Mouse (Mus musculus): ENCODE results near the gene Wfdc16. TPM values are rescaled to one million over a fixed set of nuclear protein-coding genes. Genes with fewer than 3 reads are reported as not detected.
"Not testable (repeated sequence)": the region's sequence is repeated elsewhere in the genome, so short reads cannot be mapped to it uniquely, and the experiment has no call there.

The Wfdc16 gene
- polyA plus RNA-seq, 1 experiment, result not detected

GRCm38 (mm10) chr2:164608781-164609180 is 29.8 kb downstream of the Wfdc16 start:
- TF ChIP-seq CTCF (IDR thresholded peaks at IDR 0.05; ENCODE audit: extremely low read depth, insufficient read depth, low read length), result no peak
- no peak for TF ChIP-seq POLR2A (IDR thresholded peaks at IDR 0.05; ENCODE audit: extremely low read depth, insufficient read depth, low read length)
- H3K4me1 ChIP-seq (ENCODE audit: control insufficient read depth, insufficient read depth, low read length), result no peaks in the 10 kb centered on the region
- H3K4me3 ChIP-seq (ENCODE audit: insufficient read depth, low read length), result no peak overlapping the region
- no peak overlapping the region for H3K27ac ChIP-seq (ENCODE audit: insufficient read depth, low read length)

GRCm38 (mm10) chr2:164604411-164604810 is 34.2 kb downstream of the Wfdc16 start:
- no peak for TF ChIP-seq CTCF (IDR thresholded peaks at IDR 0.05; ENCODE audit: extremely low read depth, insufficient read depth, low read length)
- H3K4me1 ChIP-seq (ENCODE audit: control insufficient read depth, insufficient read depth, low read length), result no peaks in the 10 kb centered on the region

GRCm38 (mm10) chr2:164603482-164603881 is 35.1 kb downstream of the Wfdc16 start:
- TF ChIP-seq CTCF (IDR thresholded peaks at IDR 0.05; ENCODE audit: extremely low read depth, insufficient read depth, low read length), result no peak
- no peak for TF ChIP-seq POLR2A (IDR thresholded peaks at IDR 0.05; ENCODE audit: extremely low read depth, insufficient read depth, low read length)
- Histone ChIP-seq H3K27ac (ENCODE audit: insufficient read depth, low read length) (no peak overlapping the region), H3K4me3 (ENCODE audit: insufficient read depth, low read length) (no peak overlapping the region), H3K4me1 (ENCODE audit: control insufficient read depth, insufficient read depth, low read length) (no peaks in the 10 kb centered on the region)

More at GRCm38 (mm10) chr2:164604411-164604810, 34.2 kb downstream of the Wfdc16 start:
- Histone ChIP-seq H3K27ac (ENCODE audit: insufficient read depth, low read length) (no peak overlapping the region), H3K4me3 (ENCODE audit: insufficient read depth, low read length) (no peak overlapping the region)

GRCm38 (mm10) chr2:164600179-164600578 is 38.4 kb downstream of the Wfdc16 start:
- H3K4me3 ChIP-seq (ENCODE audit: insufficient read depth, low read length), result no peak overlapping the region
- H3K4me1 ChIP-seq (ENCODE audit: control insufficient read depth, insufficient read depth, low read length), result no peaks in the 10 kb centered on the region
- no peak overlapping the region for H3K27ac ChIP-seq (ENCODE audit: insufficient read depth, low read length)
- no peak for TF ChIP-seq CTCF (IDR thresholded peaks at IDR 0.05; ENCODE audit: extremely low read depth, insufficient read depth, low read length)
- TF ChIP-seq POLR2A (IDR thresholded peaks at IDR 0.05; ENCODE audit: extremely low read depth, insufficient read depth, low read length), result no peak

GRCm38 (mm10) chr2:164593494-164593893 is 45.1 kb downstream of the Wfdc16 start, which contains the start of gene Eppin:
Eppin (minus strand) TSS chr2:164593594.
- TF ChIP-seq POLR2A (IDR thresholded peaks at IDR 0.05; ENCODE audit: extremely low read depth, insufficient read depth, low read length) (no peak), CTCF (IDR thresholded peaks at IDR 0.05; ENCODE audit: extremely low read depth, insufficient read depth, low read length) (no peak)
- Histone ChIP-seq H3K27ac (ENCODE audit: insufficient read depth, low read length) (no peak within 1 kb of the TSS), H3K4me1 (ENCODE audit: control insufficient read depth, insufficient read depth, low read length) (no peaks in the 10 kb centered on the region), H3K4me3 (ENCODE audit: insufficient read depth, low read length) (no peak within 1 kb of the TSS)

- no peaks in the 10 kb centered on the region for H3K4me1 ChIP-seq (ENCODE audit: control insufficient read depth, insufficient read depth, low read length)
- TF ChIP-seq POLR2A (IDR thresholded peaks at IDR 0.05; ENCODE audit: extremely low read depth, insufficient read depth, low read length), result no peak
- peak; percentile 95 for TF ChIP-seq CTCF (IDR thresholded peaks at IDR 0.05; ENCODE audit: extremely low read depth, insufficient read depth, low read length)
- H3K4me3 ChIP-seq (ENCODE audit: insufficient read depth, low read length), result no peak overlapping the region
- H3K27ac ChIP-seq (ENCODE audit: insufficient read depth, low read length), result no peak overlapping the region
Observed at GRCm38 (mm10) chr2:164592014-164592413, 46.6 kb downstream of the Wfdc16 start.

GRCm38 (mm10) chr2:164585025-164585725 is 53.4 kb downstream of the Wfdc16 start, which contains the start of gene Wfdc6a:
Wfdc6a (minus strand) TSS chr2:164585447.
- not testable (repeated sequence) for H3K4me1 ChIP-seq (ENCODE audit: control insufficient read depth, insufficient read depth, low read length); H3K4me3 ChIP-seq (ENCODE audit: insufficient read depth, low read length)

More at GRCm38 (mm10) chr2:164585025-164585725, 53.4 kb downstream of the Wfdc16 start, which contains the start of gene Wfdc6a:
- H3K27ac ChIP-seq (ENCODE audit: insufficient read depth, low read length), result not testable (repeated sequence)

Other genes with a start within 250 kb of the Wfdc16 start
- 0.33 and 1.5 TPM in 2 replicates for gene Slpi, start 249.7 kb downstream of the Wfdc16 start, polyA plus RNA-seq (2012; rRNA removed)
- gene Rbpjl, start 235.7 kb downstream of the Wfdc16 start, polyA plus RNA-seq (2012; rRNA removed), result 1.1 and 1.3 TPM in 2 replicates
- 16.2 and 17.4 TPM in 2 replicates for gene Matn4, start 233.6 kb downstream of the Wfdc16 start, polyA plus RNA-seq (2012; rRNA removed)
- gene Sdc4, start 194.9 kb downstream of the Wfdc16 start, polyA plus RNA-seq (2012; rRNA removed), result 47.1 and 50.7 TPM in 2 replicates
- gene Sys1, start 181.8 kb downstream of the Wfdc16 start, polyA plus RNA-seq (2012; rRNA removed), result 58.1 and 64.5 TPM in 2 replicates
- gene Gm20458, start 177.8 kb downstream of the Wfdc16 start, polyA plus RNA-seq (2012; rRNA removed), result 7.4 and 9.5 TPM in 2 replicates
- gene Trp53tg5, start 165.1 kb downstream of the Wfdc16 start, polyA plus RNA-seq (2012; rRNA removed), result not detected in 2 replicates
- gene Dbndd2, start 152.7 kb downstream of the Wfdc16 start, polyA plus RNA-seq (2012; rRNA removed), result 250 and 313 TPM in 2 replicates
- 71.6 and 73.6 TPM in 2 replicates for gene Pigt, start 141.3 kb downstream of the Wfdc16 start, polyA plus RNA-seq (2012; rRNA removed)
- gene Wfdc2, start 76.4 kb downstream of the Wfdc16 start, polyA plus RNA-seq (2012; rRNA removed), result 0.49 and 1.3 TPM in 2 replicates
- gene Spint3, start 65.3 kb downstream of the Wfdc16 start, polyA plus RNA-seq (2012; rRNA removed), result not detected in 2 replicates
- gene Wfdc6a, start 53.3 kb downstream of the Wfdc16 start, polyA plus RNA-seq (2012; rRNA removed), result not detected in 2 replicates
- not detected in 2 replicates for gene Eppin, start 45.2 kb downstream of the Wfdc16 start, polyA plus RNA-seq (2012; rRNA removed)
- gene Wfdc6b, start 25.3 kb downstream of the Wfdc16 start, polyA plus RNA-seq (2012; rRNA removed), result not detected in 2 replicates
- gene Wfdc8, start 25.2 kb downstream of the Wfdc16 start, polyA plus RNA-seq (2012; rRNA removed), result not detected in 2 replicates
- gene Wfdc10, start 17.2 kb upstream of the Wfdc16 start, polyA plus RNA-seq (2012; rRNA removed), result not detected in 2 replicates
- gene Wfdc9, start 17.8 kb upstream of the Wfdc16 start, polyA plus RNA-seq (2012; rRNA removed), result not detected in 2 replicates
- not detected in 2 replicates for gene Wfdc11, start 35.3 kb upstream of the Wfdc16 start, polyA plus RNA-seq (2012; rRNA removed)
- gene Wfdc13, start 46.3 kb upstream of the Wfdc16 start, polyA plus RNA-seq (2012; rRNA removed), result not detected in 2 replicates
- gene Spint4, start 59.7 kb upstream of the Wfdc16 start, polyA plus RNA-seq (2012; rRNA removed), result not detected in 2 replicates
- not detected in 2 replicates for gene Spint5, start 76.5 kb upstream of the Wfdc16 start, polyA plus RNA-seq (2012; rRNA removed)
- gene Wfdc3, start 107.1 kb upstream of the Wfdc16 start, polyA plus RNA-seq (2012; rRNA removed), result 2.4 and 2.6 TPM in 2 replicates
- 35.5 and 36.4 TPM in 2 replicates for gene Dnttip1, start 107.2 kb upstream of the Wfdc16 start, polyA plus RNA-seq (2012; rRNA removed)
- 1.4 and 3.0 TPM in 2 replicates for gene Ube2c, start 131.1 kb upstream of the Wfdc16 start, polyA plus RNA-seq (2012; rRNA removed)
- gene Tnnc2, start 141.2 kb upstream of the Wfdc16 start, polyA plus RNA-seq (2012; rRNA removed), result 1.3 and 1.6 TPM in 2 replicates
- gene Snx21, start 147.0 kb upstream of the Wfdc16 start, polyA plus RNA-seq (2012; rRNA removed), result 55.7 and 64.2 TPM in 2 replicates
- gene Acot8, start 166.1 kb upstream of the Wfdc16 start, polyA plus RNA-seq (2012; rRNA removed), result 29.8 and 30.3 TPM in 2 replicates
- 7.2 and 7.6 TPM in 2 replicates for gene Zswim3, start 166.3 kb upstream of the Wfdc16 start, polyA plus RNA-seq (2012; rRNA removed)
- 17.0 and 17.3 TPM in 2 replicates for gene Zswim1, start 183.9 kb upstream of the Wfdc16 start, polyA plus RNA-seq (2012; rRNA removed)
- gene Spata25, start 189.7 kb upstream of the Wfdc16 start, polyA plus RNA-seq (2012; rRNA removed), result 0.23 and 0.66 TPM in 2 replicates
- gene Ctsa, start 194.1 kb upstream of the Wfdc16 start, polyA plus RNA-seq (2012; rRNA removed), result 200 and 204 TPM in 2 replicates
- 5.0 and 5.2 TPM in 2 replicates for gene Neurl2, start 194.7 kb upstream of the Wfdc16 start, polyA plus RNA-seq (2012; rRNA removed)
- gene Pltp, start 218.9 kb upstream of the Wfdc16 start, polyA plus RNA-seq (2012; rRNA removed), result 172 and 186 TPM in 2 replicates
- 39.1 and 41.7 TPM in 2 replicates for gene Pcif1, start 240.5 kb upstream of the Wfdc16 start, polyA plus RNA-seq (2012; rRNA removed)